9 mouse cellular contexts compared by ENCODE assay signal in genomic region chr1:37636169-37636568, GRCm38 (mm10).
DNase-seq lines count a peak whose midpoint lies in the region; ATAC-seq and TF ChIP-seq lines count a peak whose summit lies in the region.
"Had no signal": no experiment of that assay in that cellular context is flagged by ENCODE, and none has a peak within 500 bp of the region (broad histone marks: within the 10 kb centered on the region; RNA-seq: fewer than 3 reads in every experiment).

No protein-coding gene starts in this region.

- intact Hi-C loops in heart, adult 2 months (cut with DNase I), result no loop called here
- intact Hi-C loops in left cerebral cortex, postnatal 36 days (cut with DNase I), result no loop called here

- H3K4me1 ChIP-seq in heart, adult 2 months (ENCODE audit: control insufficient read depth, insufficient read depth, low read length), result peaks cover 15% of the 10 kb centered on the region
- no peaks in the 10 kb centered on the region for H3K4me1 ChIP-seq in midbrain, embryonic 14.5 days (ENCODE audit: control insufficient read depth, insufficient read depth, low read length)
- H3K4me1 ChIP-seq: limb, embryonic 10.5 days had no signal

- H3K27ac ChIP-seq in heart, adult 2 months, result no peak overlapping the region
- no peak overlapping the region for H3K27ac ChIP-seq in midbrain, embryonic 14.5 days (replicated peaks; ENCODE audit: low read depth, low read length)
- H3K27ac ChIP-seq: limb, embryonic 10.5 days had no signal

- peak in 1 of 2 experiments; percentile 52 for DNase-seq in heart, adult 2 months
- DNase-seq in heart, adult 9 months (ENCODE audit: low spot score in 2 of 2), result no peak
- DNase-seq in right cerebral cortex, postnatal 14 days, result peak; percentile 60
- DNase-seq in right cerebral cortex, postnatal 36 days (ENCODE audit: low spot score in 2 of 2), result no peak
- peak; percentile 30 for DNase-seq in c-Kit-positive CD71-negative TER-119-negative erythroid progenitor cells, embryonic 14.5 days (ENCODE audit: low read depth)
- DNase-seq in thymus, postnatal 25 days, result peak; percentile 58
- no peak for DNase-seq in left cerebral cortex, postnatal 36 days (ENCODE audit: low spot score in 2 of 2)
- DNase-seq in midbrain, embryonic 14.5 days, result no peak

- no peaks in the 10 kb centered on the region for H3K36me3 ChIP-seq in heart, adult 2 months (ENCODE audit: control insufficient read depth, insufficient read depth, low read length)
- H3K36me3 ChIP-seq in midbrain, embryonic 14.5 days (ENCODE audit: control insufficient read depth, insufficient read depth, low read length), result no peaks in the 10 kb centered on the region
- H3K36me3 ChIP-seq: limb, embryonic 10.5 days had no signal

- no peaks in the 10 kb centered on the region for H3K9me3 ChIP-seq in midbrain, embryonic 14.5 days (ENCODE audit: control insufficient read depth, low read length)
- H3K9me3 ChIP-seq: limb, embryonic 10.5 days had no signal

- no peak overlapping the region for H3K4me3 ChIP-seq in heart, adult 2 months
- no peak overlapping the region for H3K4me3 ChIP-seq in midbrain, embryonic 14.5 days (replicated peaks; ENCODE audit: low read depth, low read length)
- H3K4me3 ChIP-seq: limb, embryonic 10.5 days had no signal

- WGBS in heart, adult 2 months, result 45% methylated on average over 2 of the region's 2 CpGs
- WGBS in midbrain, embryonic 14.5 days, result 40% methylated on average over 2 of the region's 2 CpGs

- no peak overlapping the region for H3K4me2 ChIP-seq in midbrain, embryonic 14.5 days (ENCODE audit: low read length)

- no peak for ATAC-seq in midbrain, embryonic 14.5 days (ENCODE audit: low FRiP score, low TSS enrichment)

- TF ChIP-seq EP300 in heart, adult 2 months (IDR thresholded peaks at IDR 0.05; ENCODE audit: insufficient read depth, low read depth, low read length), result no peak

- H3K9ac ChIP-seq in heart, adult 2 months (ENCODE audit: low read depth, low read length), result no peak overlapping the region
- no peak overlapping the region for H3K9ac ChIP-seq in midbrain, embryonic 14.5 days (replicated peaks; ENCODE audit: low read length)

- H3K79me2 ChIP-seq in heart, adult 2 months (replicated peaks; ENCODE audit: control insufficient read depth, insufficient read depth, low read length), result no peaks in the 10 kb centered on the region

- TF ChIP-seq POLR2A in heart, adult 2 months (IDR thresholded peaks at IDR 0.05; ENCODE audit: insufficient read depth, low read depth, low read length), result no peak

- no peaks in the 10 kb centered on the region for H3K27me3 ChIP-seq in heart, adult 2 months (ENCODE audit: control insufficient read depth, insufficient read depth, low read length)
- H3K27me3 ChIP-seq in midbrain, embryonic 14.5 days (ENCODE audit: control insufficient read depth, insufficient read depth, low read length), result no peaks in the 10 kb centered on the region

- peak; percentile 67 for TF ChIP-seq CTCF in heart, adult 2 months (IDR thresholded peaks at IDR 0.05)

Comparison
In these comparisons a context has a peak if more than half of its experiments do, and no peak if none do; other contexts are left out.
1. DNase-seq: peak in right cerebral cortex, postnatal 14 days (single experiment), c-Kit-positive CD71-negative TER-119-negative erythroid progenitor cells, embryonic 14.5 days (single experiment) and thymus, postnatal 25 days (single experiment); none in heart, adult 9 months (0 of 2), right cerebral cortex, postnatal 36 days (0 of 2), left cerebral cortex, postnatal 36 days (0 of 2) and midbrain, embryonic 14.5 days (single experiment).